Mouse (Mus musculus) forebrain, embryonic 15.5 days (tissue): ENCODE data around the gene Gmfg. TPM values are rescaled to one million over a fixed set of nuclear protein-coding genes. Genes with fewer than 3 reads are reported as not detected.

Experiments
- ATAC-seq: fragments of 200-750 bp; cut with Nextera tagmentation; replicated peaks from 2 replicates; pipeline ENCODE4 v1.8.0; 2017; ENCODE audit warnings: mild to moderate bottlenecking, moderate TSS enrichment, moderate library complexity
- H3K27ac ChIP-seq: fragments of 300-500 bp; sonication (generic); replicated peaks from 2 replicates; pipeline ENCODE4 v1.5.1; 2015; ENCODE audit warnings: mild to moderate bottlenecking, inconsistent platforms
- H3K27me3 ChIP-seq: fragments of 300-500 bp; sonication (generic); 2 replicates; pipeline ENCODE4 v1.6.1; 2015; ENCODE audit warnings: inconsistent platforms
- H3K36me3 ChIP-seq: fragments of 300-500 bp; sonication (generic); 2 replicates; pipeline ENCODE4 v1.6.1; 2015; ENCODE audit warnings: mild to moderate bottlenecking, inconsistent platforms
- H3K4me1 ChIP-seq: fragments of 300-500 bp; sonication (generic); 2 replicates; pipeline ENCODE4 v1.6.1; 2015; ENCODE audit warnings: inconsistent platforms
- H3K4me2 ChIP-seq: fragments of 300-500 bp; sonication (generic); replicated peaks from 2 replicates; pipeline ENCODE4 v1.6.1; 2015; ENCODE audit warnings: mild to moderate bottlenecking, inconsistent platforms
- H3K4me3 ChIP-seq: fragments of 300-500 bp; sonication (generic); 2 replicates; pipeline ENCODE4 v1.5.1; 2015; ENCODE audit warnings: mild to moderate bottlenecking, inconsistent platforms
- H3K9ac ChIP-seq: fragments of 300-500 bp; sonication (generic); replicated peaks from 2 replicates; pipeline ENCODE4 v1.6.1; 2015; ENCODE audit warnings: mild to moderate bottlenecking, inconsistent platforms
- H3K9me3 ChIP-seq: fragments of 300-500 bp; sonication (generic); 2 replicates; pipeline ENCODE4 v1.6.1; 2016; ENCODE audit warnings: inconsistent platforms
- WGBS: fragments of 180-500 bp; shearing (Covaris S2); methylation state at CpG from one replicate; pipeline ENCODE4 v1.1.7; 2015; ENCODE audit warnings: mixed read lengths; 5-methylcytosine and 5-hydroxymethylcytosine counted together
- polyA plus RNA-seq: library from polyadenylated mRNA; unstranded; fragments of >200 nt; fragmentation: Nextera tagmentation; extraction: Ambion mirVana; gene quantifications from 2 replicates; pipeline ENCODE4 v1.2.1, GENCODE M21; 2015

Gene Gmfg
- polyA plus RNA-seq, 1 experiment from 2014 or later = 4.7 TPM

DNA sequence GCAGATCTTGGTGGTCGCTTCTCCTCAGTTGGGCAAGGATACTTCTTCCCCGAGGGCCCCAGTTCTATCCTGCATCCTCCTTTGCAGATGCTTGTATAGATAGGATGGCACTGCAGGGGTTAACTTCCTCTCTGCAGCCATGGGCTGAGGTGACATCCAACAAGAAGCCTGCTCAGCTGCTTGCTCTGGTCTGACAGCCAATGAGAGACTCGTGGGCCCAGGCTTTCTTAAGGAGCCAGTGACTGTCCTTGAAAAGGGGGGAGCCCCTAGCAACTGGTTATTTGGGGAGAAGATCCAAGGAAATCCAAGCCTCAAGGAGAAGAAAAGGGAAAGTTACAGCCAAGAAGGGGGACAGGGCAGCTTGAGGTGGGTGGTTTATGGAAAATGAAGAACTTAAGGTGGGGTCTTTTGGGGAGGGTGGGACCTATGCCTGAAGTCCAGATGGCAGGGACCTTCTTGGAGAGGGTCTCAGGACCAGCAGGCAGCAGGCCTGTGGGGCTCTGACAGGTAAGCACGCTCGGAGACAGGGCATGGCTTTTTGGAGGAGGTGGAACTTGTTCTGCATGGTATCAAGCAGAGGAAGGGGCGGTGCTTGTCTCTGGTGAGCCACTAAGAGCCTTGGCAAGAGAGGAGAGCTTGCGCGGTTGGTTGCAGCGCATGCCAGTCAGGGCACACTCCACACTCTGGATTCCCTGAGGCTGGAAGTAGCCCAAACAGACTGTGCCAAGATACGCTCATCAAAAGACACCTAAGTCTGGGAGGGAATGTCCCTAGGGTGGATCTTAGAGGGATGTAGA lies 27.4 kb downstream of the Gmfg start:
- ATAC-seq = peak; percentile 84
- Histone ChIP-seq H3K4me1 (peaks cover 17% of the 10 kb centered on the region), H3K9me3 (no peaks in the 10 kb centered on the region), H3K27me3 (peaks cover 9% of the 10 kb centered on the region), H3K4me2 (peak overlapping the region; percentile 4; the same call in 1 of the 2 replicates), H3K27ac (no peak overlapping the region), H3K4me3 (0 out of 2 replicates have a peak overlapping the region, but pooled peaks have one; percentile 0), H3K36me3 (peaks cover 36% of the 10 kb centered on the region), H3K9ac (no peak overlapping the region)
- WGBS = 60% methylated on average over 10 of the region's 10 CpGs

DNA sequence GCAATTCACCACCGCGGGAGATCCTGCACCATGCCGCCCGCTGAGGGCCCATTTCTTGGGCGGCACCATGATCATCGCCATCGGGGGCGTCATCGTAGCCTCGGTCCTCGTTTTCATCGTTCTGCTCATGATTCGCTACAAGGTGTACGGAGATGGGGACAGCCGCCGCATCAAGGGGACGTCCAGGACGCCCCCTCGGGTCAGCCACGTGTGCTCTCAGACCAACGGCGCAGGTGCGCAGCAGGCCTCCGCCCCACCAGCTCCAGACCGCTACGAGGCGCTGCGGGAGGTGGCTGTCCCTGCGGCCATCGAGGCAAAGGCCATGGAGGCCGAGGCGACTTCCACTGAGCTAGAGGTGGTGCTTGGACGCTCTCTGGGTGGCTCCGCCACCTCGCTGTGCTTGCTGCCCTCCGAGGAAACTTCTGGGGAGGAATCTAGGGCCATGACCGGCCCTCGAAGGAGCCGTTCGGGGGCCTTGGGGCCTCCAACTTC lies 29.5 kb downstream of the Gmfg start:
- ATAC-seq = no peak
- 28% methylated on average over 40 of the region's 40 CpGs for WGBS

DNA sequence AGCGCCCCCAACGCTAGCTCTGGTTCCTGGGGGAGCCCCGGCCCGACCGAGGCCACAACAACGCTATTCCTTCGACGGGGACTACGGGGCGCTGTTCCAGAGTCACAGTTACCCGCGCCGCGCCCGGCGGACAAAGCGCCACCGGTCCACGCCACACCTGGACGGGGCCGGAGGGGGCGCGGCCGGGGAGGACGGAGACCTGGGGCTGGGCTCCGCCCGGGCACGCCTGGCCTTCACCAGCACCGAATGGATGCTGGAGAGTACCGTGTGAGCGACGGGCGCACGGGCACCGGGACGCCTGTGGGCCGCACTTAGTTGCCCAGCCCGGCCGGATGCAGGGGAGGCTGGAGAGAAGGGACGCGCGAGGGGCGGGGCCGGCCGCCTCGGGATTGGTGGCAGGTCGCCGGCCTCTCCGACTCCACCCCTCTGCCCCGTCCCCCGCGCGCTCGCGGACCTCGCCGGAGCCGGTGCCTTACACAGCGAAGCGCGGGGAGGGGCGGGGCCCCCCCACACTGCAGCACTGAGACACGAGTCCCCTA lies 30.0 kb downstream of the Gmfg start:
- peak overlapping the region; percentile 40 for H3K9ac ChIP-seq
- peak; percentile 46; the same call in 1 of the 2 replicates for ATAC-seq
- 4% methylated on average over 63 of the region's 63 CpGs for WGBS

More for the DNA sequence above, 29.5 kb downstream of the Gmfg start:
- H3K27me3 ChIP-seq = peaks cover 9% of the 10 kb centered on the region
- H3K4me2 ChIP-seq = peak overlapping the region; percentile 60
- H3K36me3 ChIP-seq = peaks cover 17% of the 10 kb centered on the region
- H3K4me3 ChIP-seq = peak overlapping the region; percentile 39
- H3K27ac ChIP-seq = no peak overlapping the region
- no peaks in the 10 kb centered on the region for H3K9me3 ChIP-seq
- peaks cover 17% of the 10 kb centered on the region for H3K4me1 ChIP-seq
- peak overlapping the region; percentile 40; the same call in 1 of the 2 replicates for H3K9ac ChIP-seq

DNA sequence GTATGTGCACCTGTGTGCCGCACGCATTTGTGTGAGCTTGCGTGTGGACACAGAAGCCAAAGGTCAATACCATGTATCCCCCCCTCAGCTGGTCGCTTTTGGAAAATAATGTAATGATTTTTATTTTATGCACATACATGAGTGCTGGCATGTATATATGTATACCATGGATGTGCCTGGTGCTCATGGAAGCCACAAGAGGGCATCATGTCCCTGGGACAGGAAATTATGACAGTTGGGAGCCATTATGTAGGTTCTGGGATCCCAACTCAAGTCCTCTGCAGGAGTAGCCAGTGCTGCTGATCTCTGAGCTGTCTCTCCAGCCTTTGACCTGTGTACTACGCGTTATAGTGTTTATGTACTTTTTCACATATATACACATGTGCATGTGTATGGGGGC lies 38.9 kb downstream of the Gmfg start:
- Histone ChIP-seq H3K27me3 (no peaks in the 10 kb centered on the region), H3K4me3 (no peak overlapping the region), H3K4me1 (no peaks in the 10 kb centered on the region), H3K36me3 (no peaks in the 10 kb centered on the region), H3K9me3 (no peaks in the 10 kb centered on the region), H3K9ac (no peak overlapping the region), H3K27ac (no peak overlapping the region), H3K4me2 (no peak overlapping the region)
- no peak for ATAC-seq
- 93% methylated on average over 6 of the region's 6 CpGs for WGBS

More for the DNA sequence above, 30.0 kb downstream of the Gmfg start:
- Histone ChIP-seq H3K4me1 (peaks cover 17% of the 10 kb centered on the region), H3K27me3 (peaks cover 9% of the 10 kb centered on the region), H3K27ac (no peak overlapping the region), H3K9me3 (no peaks in the 10 kb centered on the region), H3K36me3 (peaks cover 12% of the 10 kb centered on the region), H3K4me2 (peak overlapping the region; percentile 60), H3K4me3 (peak overlapping the region; percentile 39)

DNA sequence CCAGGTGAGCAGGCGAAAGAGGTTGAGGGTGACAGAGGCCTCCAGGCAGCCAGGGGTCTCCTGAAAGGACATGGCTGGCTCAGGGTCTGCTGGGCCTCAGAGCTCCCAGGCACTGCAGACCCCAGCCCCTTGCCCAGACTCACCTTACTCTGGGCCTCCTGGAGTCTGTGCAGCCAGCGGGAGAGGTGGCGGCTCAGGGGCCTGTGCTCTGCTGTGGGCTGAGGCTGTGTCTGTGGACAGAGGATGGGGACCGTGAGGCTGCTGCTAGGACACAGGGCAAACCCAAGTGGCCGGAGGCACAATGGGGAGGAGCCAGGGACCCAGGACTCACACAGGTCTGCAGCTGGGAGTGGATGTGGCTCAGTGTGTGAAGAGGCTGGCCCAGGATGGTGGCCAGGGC lies 40.1 kb downstream of the Gmfg start:
- Histone ChIP-seq H3K4me1 (no peaks in the 10 kb centered on the region), H3K9me3 (no peaks in the 10 kb centered on the region), H3K36me3 (no peaks in the 10 kb centered on the region), H3K4me2 (no peak overlapping the region), H3K4me3 (no peak overlapping the region), H3K27me3 (no peaks in the 10 kb centered on the region), H3K27ac (no peak overlapping the region), H3K9ac (no peak overlapping the region)
- no peak for ATAC-seq
- 95% methylated on average over 5 of the region's 5 CpGs for WGBS

DNA sequence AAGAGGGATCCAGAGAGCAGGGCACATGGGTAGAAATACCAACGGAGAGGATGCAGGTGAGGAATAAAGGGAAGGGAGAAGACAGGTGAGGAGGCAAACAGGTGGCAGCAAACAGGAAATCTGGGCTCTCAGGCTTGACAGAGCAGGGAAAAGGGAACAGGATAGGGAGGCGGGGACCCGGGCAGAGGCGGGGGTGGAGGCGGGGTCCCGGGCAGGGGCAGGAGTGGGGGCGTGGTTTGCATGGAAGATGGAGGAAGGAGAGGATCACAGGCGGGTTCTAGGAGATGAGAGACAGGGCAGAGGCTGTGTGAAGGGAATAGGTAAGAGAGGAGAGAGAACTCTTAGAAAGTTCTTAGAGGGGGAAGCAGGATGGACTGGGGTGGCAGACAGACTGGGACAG lies 41.6 kb downstream of the Gmfg start:
- no peaks in the 10 kb centered on the region for H3K36me3 ChIP-seq
- H3K4me1 ChIP-seq = no peaks in the 10 kb centered on the region
- H3K4me3 ChIP-seq = no peak overlapping the region
- no peaks in the 10 kb centered on the region for H3K27me3 ChIP-seq
- H3K4me2 ChIP-seq = no peak overlapping the region
- no peak overlapping the region for H3K9ac ChIP-seq
- no peaks in the 10 kb centered on the region for H3K9me3 ChIP-seq
- ATAC-seq = no peak
- H3K27ac ChIP-seq = no peak overlapping the region
- WGBS = 10% methylated on average over 8 of the region's 8 CpGs

DNA sequence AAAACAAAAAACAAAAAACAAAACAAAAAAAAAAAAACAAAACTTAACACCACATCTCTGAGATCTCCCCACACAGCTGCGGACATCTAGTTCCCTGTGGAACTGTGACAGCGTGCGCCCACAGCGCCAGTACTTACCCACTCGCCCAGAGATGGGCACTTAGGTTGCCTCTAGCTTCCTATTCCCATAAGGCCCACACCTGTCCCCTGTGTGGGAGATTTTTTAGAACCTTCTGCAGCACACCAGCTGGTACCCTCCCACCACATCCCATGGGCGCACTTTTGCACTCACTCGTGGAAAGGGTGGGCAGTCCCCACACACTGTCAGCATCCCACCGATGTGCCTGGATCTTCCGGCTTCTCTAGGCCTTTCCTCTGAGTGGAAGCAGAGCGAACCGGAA lies 45.6 kb downstream of the Gmfg start:
- no peak overlapping the region for H3K27ac ChIP-seq
- peaks cover 4% of the 10 kb centered on the region; the same call in 1 of the 2 replicates for H3K27me3 ChIP-seq
- H3K36me3 ChIP-seq = no peaks in the 10 kb centered on the region
- no peak for ATAC-seq
- H3K9ac ChIP-seq = no peak overlapping the region
- H3K9me3 ChIP-seq = no peaks in the 10 kb centered on the region
- H3K4me1 ChIP-seq = no peaks in the 10 kb centered on the region
- H3K4me3 ChIP-seq = no peak overlapping the region
- 84% methylated on average over 11 of the region's 11 CpGs for WGBS
- no peak overlapping the region for H3K4me2 ChIP-seq

DNA sequence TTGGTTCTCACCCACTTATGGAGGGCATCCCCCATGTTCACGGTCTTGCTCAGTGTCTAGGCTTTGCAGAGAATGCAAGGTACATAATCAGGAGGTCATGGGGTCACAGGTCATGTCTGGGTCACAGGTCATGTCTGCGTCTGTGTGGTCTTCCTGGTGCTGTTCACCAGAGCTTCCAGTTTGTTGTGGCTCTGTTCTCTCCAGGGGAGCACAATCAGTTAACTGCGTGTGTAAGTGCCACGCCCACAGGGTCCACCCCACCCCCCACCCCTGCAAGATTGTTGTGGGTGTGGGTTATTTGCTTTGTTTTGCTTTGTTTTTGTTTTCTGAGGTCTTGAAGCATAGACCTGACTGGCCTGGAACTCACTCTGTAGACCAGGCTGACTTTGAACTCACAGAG lies 46.9 kb downstream of the Gmfg start:
- Histone ChIP-seq H3K9ac (no peak overlapping the region), H3K4me3 (no peak overlapping the region), H3K27ac (no peak overlapping the region), H3K4me2 (no peak overlapping the region), H3K4me1 (no peaks in the 10 kb centered on the region), H3K9me3 (no peaks in the 10 kb centered on the region), H3K36me3 (no peaks in the 10 kb centered on the region), H3K27me3 (peaks cover 4% of the 10 kb centered on the region; the same call in 1 of the 2 replicates)
- ATAC-seq = no peak
- WGBS = 61% methylated on average over 4 of the region's 4 CpGs

DNA sequence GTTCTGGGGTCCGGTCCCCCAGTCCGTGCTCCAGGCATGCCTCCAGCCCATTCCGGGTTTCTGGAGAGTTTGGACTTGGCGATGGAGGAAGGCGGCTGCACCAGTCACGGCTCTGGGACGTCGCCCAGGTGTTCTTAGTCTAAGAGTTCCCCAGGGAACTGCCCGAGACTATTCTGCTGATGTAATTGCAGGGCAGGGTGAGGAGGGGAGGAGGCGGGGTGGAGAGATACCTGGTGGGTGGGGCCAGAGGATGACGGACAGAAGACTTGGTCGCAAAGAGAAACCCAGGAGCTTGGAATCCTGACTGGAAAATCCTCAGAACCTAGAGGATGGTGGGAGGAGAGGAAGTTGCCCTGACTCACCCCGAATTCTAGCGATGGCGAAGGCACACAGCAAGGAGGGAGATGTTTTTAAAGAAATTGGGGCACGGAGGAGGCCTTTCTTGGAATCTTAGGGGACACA lies 50.8 kb downstream of the Gmfg start:
- no peak overlapping the region for H3K9ac ChIP-seq
- H3K4me1 ChIP-seq = no peaks in the 10 kb centered on the region
- H3K36me3 ChIP-seq = no peaks in the 10 kb centered on the region
- peak overlapping the region; percentile 7; the same call in 1 of the 2 replicates for H3K4me3 ChIP-seq
- H3K27me3 ChIP-seq = peaks cover 4% of the 10 kb centered on the region; the same call in 1 of the 2 replicates
- 1% methylated on average over 16 of the region's 16 CpGs for whole genome bisulfite sequencing
- H3K9me3 ChIP-seq = no peaks in the 10 kb centered on the region
- peak overlapping the region; percentile 36 for H3K4me2 ChIP-seq
- H3K27ac ChIP-seq = no peak overlapping the region
- no peak for ATAC-seq

DNA sequence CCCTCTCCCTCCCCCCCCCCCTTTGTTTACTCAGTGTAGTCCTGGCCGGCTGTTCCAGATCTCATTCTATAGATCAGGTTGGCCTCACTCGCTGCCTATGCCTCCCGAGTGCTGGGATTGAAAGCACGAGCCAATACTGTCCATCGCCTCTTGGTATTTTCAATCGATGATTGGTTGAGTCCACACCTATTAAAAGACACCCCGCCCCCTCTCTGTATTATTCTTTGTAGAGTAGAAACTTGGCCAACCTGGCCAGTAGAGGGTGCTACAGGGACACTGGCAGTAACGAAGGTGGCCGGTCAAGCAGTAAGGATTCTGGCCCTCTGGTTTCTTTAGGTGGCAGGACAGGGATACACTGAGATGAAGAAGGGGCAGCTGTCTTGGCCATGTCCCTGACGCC lies 53.2 kb downstream of the Gmfg start:
- H3K27me3 ChIP-seq = peaks cover 4% of the 10 kb centered on the region; the same call in 1 of the 2 replicates
- WGBS = 3% methylated on average over 10 of the region's 10 CpGs
- no peaks in the 10 kb centered on the region for H3K4me1 ChIP-seq
- H3K36me3 ChIP-seq = no peaks in the 10 kb centered on the region
- no peak for ATAC-seq
- no peak overlapping the region for H3K4me3 ChIP-seq
- H3K27ac ChIP-seq = no peak overlapping the region
- no peak overlapping the region for H3K9ac ChIP-seq
- H3K9me3 ChIP-seq = no peaks in the 10 kb centered on the region
- no peak overlapping the region for H3K4me2 ChIP-seq

DNA sequence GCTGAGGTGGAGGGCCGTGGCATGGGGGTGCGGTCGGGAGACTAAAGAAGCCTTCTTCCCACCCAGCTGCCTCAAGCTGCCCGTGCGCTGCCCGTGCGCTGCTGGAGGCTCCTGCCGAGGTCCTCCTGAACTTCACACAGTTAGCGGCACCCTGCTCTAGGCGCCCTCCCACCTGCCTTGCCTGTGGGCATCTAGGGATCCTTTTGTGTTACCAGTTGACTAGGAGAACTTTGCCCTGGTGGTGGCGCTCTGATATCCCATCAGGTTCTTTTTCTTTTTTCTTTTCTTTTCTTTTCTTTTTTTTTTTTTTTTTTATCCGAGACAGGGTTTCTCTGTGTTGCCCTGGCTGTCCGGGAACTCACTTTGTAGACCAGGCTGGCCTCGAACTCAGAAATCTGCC lies 53.7 kb downstream of the Gmfg start:
- no peaks in the 10 kb centered on the region for H3K9me3 ChIP-seq
- ATAC-seq = no peak
- H3K27ac ChIP-seq = no peak overlapping the region
- no peak overlapping the region for H3K9ac ChIP-seq
- no peaks in the 10 kb centered on the region for H3K4me1 ChIP-seq
- H3K4me2 ChIP-seq = no peak overlapping the region
- H3K27me3 ChIP-seq = peaks cover 4% of the 10 kb centered on the region; the same call in 1 of the 2 replicates
- no peak overlapping the region for H3K4me3 ChIP-seq
- 34% methylated on average over 14 of the region's 14 CpGs for WGBS
- no peaks in the 10 kb centered on the region for H3K36me3 ChIP-seq

DNA sequence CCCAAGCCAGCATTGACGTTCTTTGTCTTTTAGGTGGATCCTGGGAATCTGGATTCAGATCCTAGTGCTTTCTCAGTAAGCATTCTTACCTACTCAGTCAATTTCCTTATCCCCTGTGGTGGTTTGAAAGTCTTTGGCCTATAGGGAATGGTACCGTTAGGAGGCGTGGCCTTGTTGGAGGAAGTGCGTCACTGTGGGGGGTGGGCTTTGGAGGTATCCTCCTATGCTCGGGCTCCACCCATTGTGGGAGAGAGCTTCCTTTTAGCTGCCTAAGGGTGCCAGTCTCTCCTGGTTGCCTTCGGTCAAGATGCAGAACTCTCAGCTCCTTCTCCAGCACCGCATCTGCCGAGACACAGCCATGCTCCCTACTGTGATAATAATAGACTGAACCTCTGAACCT lies 55.1 kb downstream of the Gmfg start:
- Histone ChIP-seq H3K27me3 (peaks cover 3% of the 10 kb centered on the region; the same call in 1 of the 2 replicates), H3K36me3 (no peaks in the 10 kb centered on the region), H3K27ac (no peak overlapping the region), H3K4me3 (no peak overlapping the region), H3K9me3 (no peaks in the 10 kb centered on the region), H3K9ac (no peak overlapping the region), H3K4me1 (no peaks in the 10 kb centered on the region), H3K4me2 (no peak overlapping the region)
- no peak for ATAC-seq
- 84% methylated on average over 8 of the region's 8 CpGs for WGBS
